Mouse (Mus musculus): ENCODE results near the gene Ptger4. TPM values are rescaled to one million over a fixed set of nuclear protein-coding genes. Genes with fewer than 3 reads are reported as not detected.

The Ptger4 gene
- total and polyA plus RNA-seq, 3 experiments = 3.5 to 5.7 TPM; not detected in 1

GRCm38 (mm10) chr15:5236538-5236937, 7.4 kb downstream of the Ptger4 start:
- H3K79me2 ChIP-seq (ENCODE audit: control insufficient read depth, insufficient read depth, low read length, poor library complexity) = no peaks in the 10 kb centered on the region; the same call in 1 of the 2 replicates
- DNase-seq (ENCODE audit: low read depth, low spot score) = peak; percentile 87
- no peaks in the 10 kb centered on the region for H3K27me3 ChIP-seq (ENCODE audit: control insufficient read depth in 1 of 2, insufficient read depth in 2 of 2, low read length in 2 of 2)
- peaks cover 11 to 18% of the 10 kb centered on the region in 2 experiments for H3K4me1 ChIP-seq (ENCODE audit: control insufficient read depth in 1 of 2, insufficient read depth in 2 of 2, low read length in 2 of 2)
- no peak overlapping the region for H3K27ac ChIP-seq (ENCODE audit: control insufficient read depth, low read depth, low read length)
- H3K9ac ChIP-seq (ENCODE audit: control insufficient read depth, low read depth, low read length, poor library complexity, severe bottlenecking) = peak overlapping the region; percentile 25; the same call in 1 of the 2 replicates
- TF ChIP-seq MEF2A (IDR thresholded peaks at IDR 0.05; ENCODE audit: extremely low read depth, insufficient replicate concordance, low read depth, low read length, poor library complexity, severe bottlenecking) (no peak), EP300 (IDR thresholded peaks at IDR 0.05; ENCODE audit: low read depth in 1 of 2, low read length in 2 of 2) (no peak), TBP (IDR thresholded peaks at IDR 0.05; ENCODE audit: low read depth, low read length) (0 out of 2 replicates have a peak, but pooled peaks have one; percentile 34), ZMIZ1 (IDR thresholded peaks at IDR 0.05; ENCODE audit: low read depth, low read length) (no peak), USF2 (IDR thresholded peaks at IDR 0.05; ENCODE audit: borderline replicate concordance in 1 of 2, insufficient read depth in 1 of 2, low read depth in 1 of 2, low read length in 2 of 2) (no peak), ZC3H11A (IDR thresholded peaks at IDR 0.05; ENCODE audit: low read depth, low read length) (peak; percentile 85), ELF1 (IDR thresholded peaks at IDR 0.05; ENCODE audit: low read depth, low read length) (no peak), SMC3 (IDR thresholded peaks at IDR 0.05; ENCODE audit: low read depth, low read length) (peak; percentile 92), RAD21 (IDR thresholded peaks at IDR 0.05; ENCODE audit: low read depth, low read length) (peak; percentile 96), ETS1 (IDR thresholded peaks at IDR 0.05; ENCODE audit: low read depth, low read length) (no peak), KAT2A (conservative IDR thresholded peaks at IDR 0.05; ENCODE audit: low read depth, low read length) (no peak), GABPA (IDR thresholded peaks at IDR 0.05; ENCODE audit: low read depth, low read length) (no peak), MAX (IDR thresholded peaks at IDR 0.05; ENCODE audit: low read length) (no peak), SIN3A (IDR thresholded peaks at IDR 0.05; ENCODE audit: low read length) (peak; percentile 52; the same call in 1 of the 2 replicates), HCFC1 (IDR thresholded peaks at IDR 0.05; ENCODE audit: low read depth, low read length) (no peak), JUND (IDR thresholded peaks at IDR 0.05; ENCODE audit: low read depth, low read length) (no peak), POLR2A (IDR thresholded peaks at IDR 0.05; ENCODE audit: control insufficient read depth in 1 of 2, insufficient read depth in 1 of 2, low read depth in 1 of 2, low read length in 2 of 2, poor library complexity in 1 of 2) (no peak), ZNF384 (IDR thresholded peaks at IDR 0.05; ENCODE audit: low read depth, low read length) (no peak), TCF12 (IDR thresholded peaks at IDR 0.05; ENCODE audit: low read depth, low read length) (no peak), RCOR1 (IDR thresholded peaks at IDR 0.05; ENCODE audit: low read depth, low read length) (no peak), UBTF (IDR thresholded peaks at IDR 0.05; ENCODE audit: borderline replicate concordance, insufficient read depth, low read depth, low read length) (no peak), USF1 (IDR thresholded peaks at IDR 0.05; ENCODE audit: low read depth, low read length) (no peak), CHD2 (IDR thresholded peaks at IDR 0.05; ENCODE audit: low read length) (no peak), TAL1 (IDR thresholded peaks at IDR 0.05; ENCODE audit: low read length) (no peak), BHLHE40 (IDR thresholded peaks at IDR 0.05; ENCODE audit: borderline replicate concordance, low read depth, low read length) (no peak), MAZ (IDR thresholded peaks at IDR 0.05; ENCODE audit: low read depth, low read length) (no peak), GATA1 (IDR thresholded peaks at IDR 0.05; ENCODE audit: low read depth, low read length) (0 out of 2 replicates have a peak, but pooled peaks have one; percentile 12), MYC (IDR thresholded peaks at IDR 0.05; ENCODE audit: low read depth, low read length) (0 out of 2 replicates have a peak, but pooled peaks have one; percentile 1), MYB (IDR thresholded peaks at IDR 0.05; ENCODE audit: low read depth, low read length) (no peak), NELFE (IDR thresholded peaks at IDR 0.05; ENCODE audit: low read depth, low read length) (no peak), POLR2AphosphoS5 (IDR thresholded peaks at IDR 0.05; ENCODE audit: borderline replicate concordance, low read depth, low read length) (no peak), POLR2AphosphoS2 (IDR thresholded peaks at IDR 0.05; ENCODE audit: low read length) (no peak), ZKSCAN1 (IDR thresholded peaks at IDR 0.05; ENCODE audit: low read depth, low read length) (no peak), MAFK (IDR thresholded peaks at IDR 0.05; ENCODE audit: borderline replicate concordance, low read depth, low read length) (no peak), CHD1 (IDR thresholded peaks at IDR 0.05; ENCODE audit: low read depth, low read length) (no peak), CTCF (IDR thresholded peaks at IDR 0.05 in 2 of 3, conservative IDR thresholded peaks at IDR 0.05 in 1 of 3; ENCODE audit: control insufficient read depth in 1 of 3, insufficient read depth in 1 of 3, low read depth in 2 of 3, low read length in 3 of 3, poor library complexity in 1 of 3, severe bottlenecking in 1 of 3) (peak; percentile 91 to 94 (median 92)), MXI1 (IDR thresholded peaks at IDR 0.05; ENCODE audit: low read depth, low read length) (no peak), NRF1 (IDR thresholded peaks at IDR 0.05; ENCODE audit: insufficient read depth, low read depth, low read length, poor library complexity, severe bottlenecking) (no peak)
- H3K9me3 ChIP-seq (replicated peaks; ENCODE audit: insufficient read depth, low read length) = no peaks in the 10 kb centered on the region
- H3K4me3 ChIP-seq (ENCODE audit: control insufficient read depth in 1 of 2, insufficient read depth in 1 of 2, low read depth in 2 of 2, low read length in 2 of 2) = peak overlapping the region in 1 of 2 experiments; percentile 43; a peak in 2 of 4 replicates
- peaks cover 1 to 23% of the 10 kb centered on the region in 2 experiments; a peak in 3 of 4 replicates for H3K36me3 ChIP-seq (ENCODE audit: control insufficient read depth in 1 of 2, insufficient read depth in 2 of 2, low read length in 2 of 2)
